Mouse (Mus musculus): Measurements from ENCODE around the gene Gdf1.

Gdf1 gene

DNA sequence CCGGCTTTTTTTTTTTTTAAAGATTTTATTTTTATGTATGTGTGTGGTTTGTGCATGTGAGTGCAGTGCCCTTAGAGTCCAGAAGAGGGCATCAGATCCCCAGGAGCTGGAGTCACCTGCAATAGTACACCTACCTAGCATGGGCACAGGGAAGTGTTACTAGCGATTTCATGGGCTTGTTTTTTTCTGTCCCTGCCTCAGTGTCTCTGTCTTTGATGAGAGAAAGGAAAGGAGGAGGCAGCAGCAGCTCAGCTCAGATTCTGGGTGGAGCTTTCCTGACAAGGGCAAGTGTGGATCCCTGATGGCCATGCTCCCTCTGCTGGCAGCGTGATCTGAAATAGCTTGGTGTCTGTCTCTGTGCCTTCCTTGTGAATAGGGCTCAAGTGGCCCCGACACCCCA is 31.2 kb downstream of the Gdf1 start:
- in situ Hi-C loops (cut with MboI; ENCODE audit: low sequenced_read_pairs) = no loop called here

DNA sequence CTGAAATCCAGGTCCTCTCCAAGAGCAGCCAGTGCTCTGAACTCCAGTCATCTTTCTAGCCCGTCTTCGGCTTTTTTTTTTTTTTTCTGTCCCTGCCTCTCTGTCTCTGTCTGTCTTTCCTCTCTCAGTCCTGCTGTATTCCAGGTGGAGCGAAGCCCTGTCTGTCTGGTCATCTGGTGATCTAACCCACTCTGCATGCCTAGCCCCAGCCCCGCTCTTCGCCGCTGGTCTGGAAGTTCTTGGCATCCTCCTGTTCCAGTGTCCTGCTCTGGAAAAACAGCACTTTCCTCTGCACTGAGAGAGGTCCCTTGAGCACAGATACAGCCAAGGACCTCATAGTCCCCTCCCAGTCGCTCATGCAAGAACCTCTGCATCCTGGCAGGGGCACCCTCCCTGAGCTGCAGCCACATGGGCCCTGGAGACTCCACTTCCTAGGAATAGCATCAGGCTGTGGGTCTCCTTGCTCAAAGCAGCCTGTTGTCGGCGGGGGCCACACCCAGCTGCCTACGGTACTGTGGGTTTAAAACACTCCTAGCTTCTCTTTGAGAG is 31.9 kb downstream of the Gdf1 start:
- in situ Hi-C loops (cut with MboI; ENCODE audit: low sequenced_read_pairs) = no loop called here

DNA sequence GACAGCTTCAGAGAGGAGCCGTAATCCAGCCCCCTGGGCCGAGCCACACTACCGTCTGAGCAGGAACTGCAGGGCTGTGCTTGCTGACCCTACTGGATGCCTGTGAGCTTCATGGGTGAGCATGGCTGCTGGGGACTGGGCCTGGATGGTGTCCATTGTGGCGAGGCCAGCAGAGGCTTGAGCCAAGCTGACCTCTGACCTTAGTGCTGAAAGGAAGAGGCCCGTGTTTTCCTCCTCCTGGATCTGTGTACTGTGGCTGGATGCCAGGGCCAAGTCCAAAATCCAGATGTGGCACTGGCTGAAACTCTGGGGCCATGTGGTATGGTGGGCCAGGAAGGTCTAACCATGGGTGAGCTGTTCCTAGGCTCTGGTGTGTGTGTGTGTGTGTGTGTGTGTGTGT is 34.4 kb downstream of the Gdf1 start:
- in situ Hi-C loops (cut with MboI; ENCODE audit: low sequenced_read_pairs) = no loop called here

DNA sequence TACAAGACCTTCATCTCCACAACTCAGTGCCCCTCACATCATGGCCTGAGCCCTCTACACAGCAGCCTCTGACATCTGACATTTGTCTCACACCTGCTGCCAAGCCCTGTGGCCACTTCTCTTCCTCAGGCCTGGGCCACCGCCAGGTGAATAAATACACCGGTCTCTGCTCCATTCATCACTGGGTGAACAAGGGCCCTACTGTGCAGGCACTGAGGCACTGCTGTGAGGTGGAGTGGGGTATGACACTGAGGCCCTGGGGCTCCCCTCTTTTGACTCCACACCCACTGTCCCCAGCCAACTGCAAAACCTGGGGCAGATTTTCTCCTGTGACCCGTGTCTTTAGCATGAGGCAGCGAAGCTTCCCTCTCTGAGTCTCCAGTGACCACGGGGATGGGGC is 37.0 kb downstream of the Gdf1 start:
- in situ Hi-C loops (cut with MboI; ENCODE audit: low sequenced_read_pairs) = no loop called here

DNA sequence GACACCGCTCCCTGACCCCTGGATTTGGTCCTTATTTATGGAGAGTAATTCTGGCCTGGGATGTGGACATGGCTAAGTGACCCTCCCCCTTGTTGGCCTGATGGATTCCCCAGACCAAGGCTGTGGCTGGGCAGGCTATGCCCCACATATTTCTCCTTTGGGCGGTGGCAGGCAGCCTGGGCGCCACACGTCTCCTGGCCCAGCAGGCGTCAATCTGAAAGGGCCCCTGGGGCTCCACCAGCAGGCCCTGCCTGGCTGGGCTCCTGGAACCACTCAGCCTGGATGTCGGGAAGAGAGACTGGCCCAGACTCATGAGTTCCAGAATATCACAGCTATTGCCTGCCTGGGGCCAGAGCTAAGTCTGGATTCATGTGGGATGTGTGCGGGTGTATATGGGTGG is 40.9 kb downstream of the Gdf1 start:
- in situ Hi-C loops (cut with MboI; ENCODE audit: low sequenced_read_pairs) = no loop called here

DNA sequence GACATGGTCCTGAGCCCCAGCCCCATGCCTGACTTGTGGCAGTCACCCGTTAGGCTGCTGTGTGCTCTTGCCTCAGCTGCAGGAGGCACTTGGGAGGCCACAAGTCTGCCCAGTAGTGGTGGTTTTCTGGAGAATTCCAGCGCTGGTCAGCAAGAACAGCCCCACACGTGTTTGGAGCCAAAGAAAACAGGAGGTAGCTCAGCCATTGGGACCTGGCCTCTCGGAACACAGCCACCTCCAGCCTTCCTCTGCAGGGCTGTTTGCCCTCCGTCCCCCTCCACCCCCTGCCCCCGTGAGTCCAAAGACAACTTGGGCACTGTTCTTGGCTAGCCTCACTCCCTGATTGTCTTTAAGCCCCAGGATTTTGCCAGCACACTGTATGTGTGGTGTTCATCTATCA is 42.3 kb downstream of the Gdf1 start:
- in situ Hi-C loops (cut with MboI; ENCODE audit: low sequenced_read_pairs) = no loop called here

DNA sequence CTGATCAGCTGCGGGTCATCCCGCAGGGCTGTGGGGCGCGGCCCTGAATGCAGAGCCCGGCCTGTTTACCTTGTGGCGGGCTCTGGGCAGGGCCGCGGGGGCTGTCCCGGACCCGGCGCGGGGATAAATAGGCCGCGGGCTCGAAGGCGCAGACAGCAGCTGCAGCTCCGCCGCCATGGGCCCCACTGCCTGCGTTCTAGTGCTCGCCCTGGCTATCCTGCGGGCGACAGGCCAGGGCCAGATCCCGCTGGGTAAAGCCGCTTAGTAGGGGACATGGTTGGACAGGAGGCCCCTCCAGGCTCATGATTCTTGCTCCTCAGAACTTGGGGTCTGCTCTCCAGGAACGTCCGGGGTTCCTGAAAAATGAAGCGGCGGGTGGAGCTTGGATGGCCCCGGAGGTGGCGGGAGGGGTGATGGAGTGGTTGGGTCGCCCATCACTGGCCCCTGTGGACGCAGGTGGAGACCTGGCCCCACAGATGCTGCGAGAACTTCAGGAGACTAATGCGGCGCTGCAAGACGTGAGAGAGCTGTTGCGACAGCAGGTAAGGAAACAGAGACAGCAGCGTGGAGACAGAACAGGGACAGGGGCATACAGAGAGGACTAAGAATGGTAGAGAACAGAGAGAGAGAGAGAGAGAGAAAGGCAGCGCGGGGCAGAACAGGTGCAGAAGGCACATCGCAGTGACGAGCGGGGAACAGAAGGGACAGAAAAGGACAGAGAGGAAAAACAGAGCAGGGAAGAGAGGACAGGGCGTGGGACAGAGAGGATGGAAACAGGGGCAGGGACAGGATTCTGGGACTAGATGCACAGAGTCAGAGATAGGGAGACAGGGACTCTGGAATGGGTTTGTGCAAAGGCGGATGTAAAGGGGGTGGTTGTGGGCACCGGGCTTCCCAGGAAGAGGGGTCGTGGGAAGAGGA is 44.0 kb downstream of the Gdf1 start, which contains the start of gene Comp:
Comp (plus strand) TSS at position 162 of the 921 bp plus-strand sequence.
- in situ Hi-C loops (cut with MboI; ENCODE audit: low sequenced_read_pairs) = no loop called here

DNA sequence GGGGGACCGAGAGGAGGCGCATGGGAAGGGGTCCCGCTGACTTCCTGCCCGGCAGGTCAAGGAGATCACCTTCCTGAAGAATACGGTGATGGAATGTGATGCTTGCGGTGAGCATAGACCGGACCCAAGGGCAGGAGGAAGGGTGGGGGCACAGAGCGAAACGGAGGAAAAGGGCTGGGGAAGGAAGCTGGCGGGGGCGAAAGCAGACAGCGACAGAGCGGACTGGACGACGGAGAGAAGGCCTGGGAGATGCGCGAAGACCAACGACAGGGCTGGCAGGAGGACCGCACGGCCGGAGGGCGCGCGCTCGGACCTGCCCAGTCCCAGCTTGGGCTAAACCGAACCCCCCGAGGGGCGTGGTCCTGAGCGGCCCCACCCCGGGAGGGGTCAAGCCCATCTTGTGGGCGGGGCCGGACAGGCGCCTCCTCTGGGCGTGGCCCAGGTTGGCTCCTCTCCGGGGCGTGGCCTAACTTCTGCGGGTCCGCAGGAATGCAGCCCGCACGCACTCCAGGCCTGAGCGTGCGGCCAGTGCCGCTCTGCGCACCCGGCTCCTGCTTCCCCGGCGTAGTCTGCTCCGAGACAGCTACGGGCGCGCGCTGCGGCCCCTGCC is 44.8 kb downstream of the Gdf1 start:
- in situ Hi-C loops (cut with MboI; ENCODE audit: low sequenced_read_pairs) = no loop called here

DNA sequence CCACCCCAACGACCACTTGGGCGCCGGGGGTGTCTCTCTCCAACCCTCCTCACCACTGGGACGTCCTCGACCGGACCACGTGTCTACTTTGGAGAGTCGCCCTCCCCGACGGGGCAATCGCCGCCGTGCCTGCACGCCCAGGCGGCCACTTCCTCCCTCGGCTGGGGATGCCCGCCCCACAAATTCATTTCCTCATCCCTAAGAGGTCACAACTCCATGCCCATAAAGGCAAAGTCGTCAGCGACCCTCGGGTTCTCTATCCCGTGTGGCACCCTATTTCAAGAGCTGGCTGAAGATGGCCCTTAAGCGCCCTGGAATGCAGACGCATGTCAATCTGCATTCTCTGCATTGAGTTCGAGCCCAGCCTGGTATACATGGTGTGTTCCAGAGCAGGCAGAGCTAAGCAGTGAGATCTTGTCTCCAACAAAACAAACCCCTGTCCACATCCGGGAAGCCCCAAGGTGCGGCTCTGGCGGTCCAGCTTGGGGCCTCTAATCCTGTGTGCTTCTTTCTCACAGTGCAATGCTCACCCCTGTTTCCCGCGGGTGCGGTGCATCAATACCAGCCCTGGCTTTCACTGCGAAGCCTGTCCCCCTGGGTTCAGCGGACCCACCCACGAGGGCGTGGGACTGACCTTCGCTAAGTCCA is 45.7 kb downstream of the Gdf1 start:
- in situ Hi-C loops (cut with MboI; ENCODE audit: low sequenced_read_pairs) = no loop called here

DNA sequence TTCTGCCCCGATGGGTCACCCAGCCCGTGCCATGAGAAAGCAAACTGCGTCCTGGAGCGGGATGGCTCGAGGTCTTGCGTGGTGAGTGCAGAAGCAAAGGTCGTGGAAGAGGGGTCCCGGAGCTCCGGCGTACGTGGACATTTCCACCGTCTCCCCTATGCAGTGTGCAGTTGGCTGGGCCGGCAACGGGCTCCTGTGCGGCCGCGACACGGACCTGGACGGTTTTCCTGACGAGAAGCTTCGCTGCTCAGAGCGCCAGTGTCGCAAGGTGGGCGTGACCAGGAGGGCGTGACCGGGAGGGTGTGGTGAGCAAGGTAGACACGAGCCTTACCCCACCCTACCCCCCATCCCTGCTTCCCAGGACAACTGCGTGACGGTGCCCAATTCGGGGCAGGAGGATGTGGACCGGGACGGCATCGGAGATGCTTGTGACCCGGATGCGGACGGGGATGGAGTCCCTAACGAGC is 46.7 kb downstream of the Gdf1 start:
- in situ Hi-C loops (cut with MboI; ENCODE audit: low sequenced_read_pairs) = no loop called here

DNA sequence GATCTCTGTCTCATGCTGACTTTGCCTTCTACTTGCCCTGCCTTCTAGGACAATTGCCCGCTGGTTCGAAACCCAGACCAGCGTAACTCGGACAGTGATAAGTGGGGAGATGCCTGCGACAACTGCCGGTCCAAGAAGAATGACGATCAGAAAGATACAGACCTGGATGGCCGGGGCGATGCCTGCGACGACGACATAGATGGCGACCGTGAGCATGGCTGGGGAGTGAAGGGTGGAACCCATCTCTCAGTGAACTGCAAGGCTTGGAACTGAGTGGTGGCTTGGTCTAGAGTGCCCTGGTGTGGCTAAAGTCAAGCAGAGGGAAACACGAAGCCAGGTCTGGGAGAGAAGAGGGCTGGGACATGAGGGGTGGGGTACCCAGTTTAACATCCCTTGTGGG is 47.4 kb downstream of the Gdf1 start:
- in situ Hi-C loops (cut with MboI; ENCODE audit: low sequenced_read_pairs) = no loop called here

DNA sequence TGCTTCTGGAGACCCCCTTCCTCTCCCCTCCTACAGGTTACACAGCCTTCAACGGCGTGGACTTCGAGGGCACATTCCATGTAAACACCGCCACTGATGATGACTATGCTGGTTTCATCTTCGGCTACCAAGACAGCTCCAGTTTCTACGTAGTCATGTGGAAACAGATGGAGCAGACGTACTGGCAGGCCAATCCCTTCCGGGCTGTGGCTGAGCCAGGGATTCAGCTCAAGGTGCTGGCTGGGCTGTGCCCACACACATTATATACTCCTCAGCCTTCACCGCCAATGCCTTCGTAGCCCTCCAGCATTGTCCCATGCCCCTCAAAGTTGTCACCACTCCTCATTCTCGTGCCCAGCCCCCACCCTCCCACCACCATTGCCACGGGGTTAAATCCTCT is 50.5 kb downstream of the Gdf1 start:
- in situ Hi-C loops (cut with MboI; ENCODE audit: low sequenced_read_pairs) = no loop called here
